Mouse (Mus musculus) spleen, adult 18-20 months (tissue): ENCODE data around the gene Evl.
"Not testable (repeated sequence)": the region's sequence is repeated elsewhere in the genome, so short reads cannot be mapped to it uniquely, and the experiment has no call there.

Experiments used
- DNase-seq, 2 experiments: peaks; one replicate each; pipeline ENCODE4 v3.0.0; 2022; ENCODE audit warnings: mixed read lengths in 2 of 2

Gene Evl

GRCm38 (mm10) chr12:108699576-108699975, 145.1 kb downstream of the Evl start:
- no peak for DNase-seq

DNA sequence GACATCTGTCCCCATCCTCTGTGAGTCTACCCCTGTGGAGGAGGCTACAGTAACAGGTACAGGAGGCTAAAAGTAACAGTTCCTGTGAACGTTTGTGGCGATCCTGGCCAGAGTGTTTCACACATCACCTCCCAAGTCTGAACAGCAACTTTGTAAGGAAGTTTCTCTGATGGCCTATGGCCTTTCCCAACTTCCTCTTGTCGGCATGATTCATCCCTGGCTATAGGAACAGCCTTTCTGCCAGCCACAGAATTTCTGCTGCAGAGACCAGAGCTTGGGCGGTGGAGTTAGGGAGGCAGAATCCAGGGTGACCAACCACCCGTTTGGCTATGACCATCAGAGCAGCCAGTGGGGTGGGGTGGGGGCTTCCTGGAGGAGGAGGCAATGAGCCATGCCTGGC, 145.5 kb downstream of the Evl start:
- DNase-seq: no peak

GRCm38 (mm10) chr12:108701221-108701620, 146.7 kb downstream of the Evl start:
- no peak for DNase-seq

- DNase-seq: no peak
These were observed 147.7 kb downstream of the Evl start, which contains the start of gene Degs2 for GRCm38 (mm10) chr12:108702185-108702584. TSS of gene Degs2 (minus strand) at chr12:108702315.

GRCm38 (mm10) chr12:108705486-108705885, 151.0 kb downstream of the Evl start:
- DNase-seq: no peak

- no peak for DNase-seq
These were observed 151.6 kb downstream of the Evl start for GRCm38 (mm10) chr12:108706129-108706528.

DNA sequence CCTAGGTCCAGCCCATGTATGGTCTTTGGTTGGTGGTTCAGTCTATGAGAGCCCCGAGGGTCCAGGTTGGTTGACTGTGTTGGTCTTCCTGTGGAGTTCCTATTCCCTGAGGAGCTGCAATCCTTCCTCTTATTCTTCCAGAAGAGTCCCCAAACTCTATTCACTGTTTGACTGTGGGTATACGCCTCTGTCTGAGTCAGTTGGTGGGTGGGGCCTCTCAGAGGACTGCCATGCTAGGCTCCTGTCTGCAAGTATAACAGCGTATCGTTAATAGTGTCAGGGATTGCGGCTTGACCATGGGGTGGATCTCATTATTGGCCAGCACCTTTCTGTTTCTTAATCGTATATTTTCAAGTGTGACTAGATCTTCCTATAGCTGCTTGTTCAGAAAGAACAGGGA, 154.9 kb downstream of the Evl start:
- no peak for DNase-seq

DNA sequence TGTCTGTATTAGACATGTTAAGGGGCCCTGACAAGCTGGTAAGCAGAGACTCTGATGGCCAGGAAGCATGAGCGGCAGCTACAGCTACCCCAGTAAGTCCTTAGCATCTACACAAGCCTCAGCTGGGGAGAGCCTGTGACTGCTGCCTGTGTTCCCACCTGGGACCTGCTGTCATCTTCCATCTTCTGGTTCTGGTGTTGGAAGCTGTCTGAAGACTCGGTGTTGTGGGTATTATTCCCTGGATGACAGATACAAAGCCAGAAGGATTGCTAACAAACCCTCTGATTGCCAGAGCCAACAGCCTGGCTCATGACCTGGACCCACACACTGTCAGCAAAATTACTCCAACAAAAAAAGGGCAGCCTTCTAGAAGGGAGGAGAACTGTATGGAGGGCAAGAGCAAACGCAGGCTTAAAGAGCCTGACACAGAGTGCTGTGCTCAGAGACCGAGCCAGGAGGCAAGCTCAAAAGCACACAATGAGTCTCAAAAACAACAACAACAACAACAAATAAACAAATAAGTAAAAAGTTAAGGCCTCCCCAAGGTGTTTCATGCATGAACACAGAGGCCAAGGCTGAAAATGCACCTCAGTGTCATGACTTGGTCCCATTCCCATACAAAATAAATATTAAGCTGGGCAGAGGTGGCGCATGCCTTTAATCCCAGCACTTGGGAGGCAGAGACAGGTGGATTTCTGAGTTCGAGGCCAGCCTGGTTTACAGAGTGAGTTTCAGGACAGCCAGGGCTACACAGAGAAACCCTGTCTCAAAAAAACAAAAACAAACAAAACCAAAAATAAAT, 155.6 kb downstream of the Evl start:
- DNase-seq: no peak

- DNase-seq: no peak
These were observed 156.5 kb downstream of the Evl start for GRCm38 (mm10) chr12:108710861-108711615.

GRCm38 (mm10) chr12:108712481-108712880, 158.0 kb downstream of the Evl start:
- DNase-seq: no peak

DNA sequence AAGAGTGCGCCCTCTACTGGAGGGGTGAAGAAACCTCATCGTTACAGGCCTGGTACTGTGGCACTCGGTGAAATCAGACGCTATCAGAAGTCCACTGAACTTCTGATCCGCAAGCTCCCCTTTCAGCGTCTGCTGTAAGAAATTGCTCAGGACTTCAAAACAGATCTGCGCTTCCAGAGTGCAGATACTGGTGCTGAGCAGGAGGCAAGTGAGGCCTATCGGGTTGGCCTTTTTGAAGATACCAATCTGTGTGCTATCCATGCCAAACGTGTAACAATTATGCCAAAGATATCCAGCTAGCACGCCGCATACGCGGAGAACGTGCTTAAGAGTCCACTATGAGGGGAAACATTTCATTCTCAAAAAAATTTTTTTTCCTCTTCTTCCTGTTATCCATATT, 159.5 kb downstream of the Evl start:
- not testable (repeated sequence) for DNase-seq

GRCm38 (mm10) chr12:108715854-108716253, 161.3 kb downstream of the Evl start:
- no peak for DNase-seq

GRCm38 (mm10) chr12:108718485-108718884, 164.0 kb downstream of the Evl start:
- no peak for DNase-seq

- no peak for DNase-seq
These were observed 167.9 kb downstream of the Evl start for GRCm38 (mm10) chr12:108722464-108722863.

DNA sequence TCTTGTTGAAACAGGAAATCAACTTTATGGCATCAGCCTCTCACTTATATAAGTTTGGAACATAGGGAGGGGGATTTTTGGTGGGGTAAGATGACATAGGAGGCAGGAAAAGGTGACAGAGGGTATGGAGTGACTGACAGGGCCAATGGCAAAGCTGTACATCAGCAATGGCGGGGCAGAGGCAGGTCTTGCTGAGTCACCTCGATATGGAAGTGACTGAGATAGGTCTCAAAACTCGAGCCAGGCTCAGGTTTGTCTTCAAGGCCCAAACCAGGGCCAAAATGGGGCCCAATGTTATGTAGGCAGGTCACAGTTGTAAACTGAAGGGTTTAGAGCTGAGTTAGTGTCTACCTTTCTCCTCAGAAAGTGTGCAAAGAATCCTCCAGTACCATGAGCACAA, 169.3 kb downstream of the Evl start:
- no peak for DNase-seq

DNA sequence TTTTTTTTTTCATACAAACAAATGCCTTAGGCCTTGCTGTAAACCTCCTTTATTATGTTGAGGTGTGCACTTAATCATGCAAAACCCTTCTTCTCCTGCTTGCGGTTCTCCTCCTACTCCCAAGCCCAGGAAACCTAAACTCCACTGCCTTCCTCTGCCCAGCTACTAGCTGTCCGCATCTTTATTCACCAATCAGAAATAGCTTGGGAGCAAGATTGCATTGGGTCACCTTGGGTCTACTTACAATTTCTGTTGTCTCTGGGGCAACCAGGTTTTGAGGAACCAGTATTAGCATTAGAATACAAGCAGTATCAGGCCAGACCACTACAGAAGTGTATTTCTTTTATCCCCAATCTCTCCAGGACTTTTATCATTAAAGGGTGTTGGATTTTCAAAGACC, 179.9 kb downstream of the Evl start:
- no peak for DNase-seq

- no peak for DNase-seq
These were observed 183.3 kb downstream of the Evl start for GRCm38 (mm10) chr12:108737838-108738237.
